Mouse (Mus musculus) adrenal gland, adult 18-20 months (tissue): ENCODE measurements around the gene Gm5890. TPM values are rescaled to one million over a fixed set of nuclear protein-coding genes. Genes with fewer than 3 reads are reported as not detected.
"Not testable (repeated sequence)": the region's sequence is repeated elsewhere in the genome, so short reads cannot be mapped to it uniquely, and the experiment has no call there.

Experiments
- DNase-seq, 2 experiments: peaks; one replicate each; pipeline ENCODE4 v3.0.0; 2021 to 2022; ENCODE audit warnings: low spot score in 2 of 2
- long read RNA-seq, 2 experiments: library from polyadenylated mRNA; stranded (forward); transcript quantifications; one replicate each; pipeline ENCODE4 v2.0.0; 2021
- total RNA-seq, 2 experiments: library from RNA; stranded (reverse); gene quantifications; 1 replicate in 1 of 2; 2 replicates in 1 of 2; pipeline ENCODE4 v1.2.3; 2021

The Gm5890 gene
- total RNA-seq, result not detected
- long read RNA-seq, experiment 1, result 0 reads
- long read RNA-seq, experiment 2, result 0 reads

DNA sequence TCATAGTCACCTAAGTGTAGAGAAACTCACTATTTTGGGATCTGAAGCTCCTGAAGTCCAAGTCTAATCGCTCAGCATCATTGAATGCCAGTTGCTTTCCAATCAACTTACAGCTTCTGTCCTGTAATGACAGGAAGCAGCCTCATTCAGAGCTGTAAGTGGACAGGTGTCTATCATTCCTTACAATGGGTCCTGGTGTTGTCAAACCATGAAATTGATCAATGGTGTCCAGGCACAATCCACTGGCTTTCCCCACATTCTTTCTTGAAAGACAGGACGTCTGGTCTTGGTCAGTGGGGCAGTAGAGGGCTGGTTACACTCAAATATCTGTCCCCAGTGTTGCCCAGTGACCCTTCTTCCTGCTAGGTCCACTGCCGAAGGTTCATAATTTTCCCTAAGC lies at the start of gene Gm5890:
Gm5890 (minus strand) TSS at position 101 of the 400 bp plus-strand sequence.
- not testable (repeated sequence) for DNase-seq

DNA sequence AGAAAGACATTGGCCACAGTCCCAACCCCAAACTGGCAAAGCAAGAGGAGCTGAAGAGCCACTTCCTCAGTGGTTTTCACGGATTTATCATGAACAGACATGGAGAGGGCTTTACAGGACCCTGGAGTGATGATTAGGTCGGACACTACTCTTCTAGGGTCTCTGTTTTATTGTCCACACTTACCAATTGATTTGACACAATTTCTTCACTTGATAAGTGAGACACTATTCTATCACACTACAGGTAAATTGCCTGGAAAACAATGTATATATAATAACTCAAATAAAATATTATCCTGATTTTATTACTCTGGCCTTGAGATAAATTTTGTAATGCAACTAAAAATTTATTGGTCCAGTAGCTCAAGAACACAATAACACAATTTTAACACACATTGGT lies 28.9 kb downstream of the Gm5890 start, which contains the start of gene Gm4498:
Gm4498 (minus strand) TSS at position 101 of the 400 bp plus-strand sequence.
- DNase-seq, result not testable (repeated sequence)

Other genes starting within 250 kb of the Gm5890 start
- gene Vmn1r91, start 163.2 kb downstream of the Gm5890 start, total RNA-seq, result not detected
- not detected for gene Gm16442, start 140.3 kb downstream of the Gm5890 start, total RNA-seq
- gene Vmn1r93, start 123.7 kb downstream of the Gm5890 start, total RNA-seq, result not detected
- not detected for gene Vmn1r94, start 94.5 kb downstream of the Gm5890 start, total RNA-seq
- not detected for gene Vmn1r95, start 69.1 kb downstream of the Gm5890 start, total RNA-seq
- not detected for gene Gm6164, start 57.2 kb downstream of the Gm5890 start, total RNA-seq
- gene Gm4498, start 29.0 kb downstream of the Gm5890 start, total RNA-seq, result not detected
- gene Gm4133, start 71.2 kb upstream of the Gm5890 start, total RNA-seq, result not detected
- gene Gm5728, start 112.6 kb upstream of the Gm5890 start, total RNA-seq, result not detected
- not detected for gene Vmn1r100, start 155.1 kb upstream of the Gm5890 start, total RNA-seq
- gene Vmn1r101, start 179.8 kb upstream of the Gm5890 start, total RNA-seq, result not detected
- gene Gm10670, start 212.1 kb upstream of the Gm5890 start, total RNA-seq, result not detected
- gene Vmn1r103, start 247.7 kb upstream of the Gm5890 start, total RNA-seq, result not detected